Mouse (Mus musculus) midbrain, embryonic 11.5 days (tissue): ENCODE measurements around the gene Nxt1. TPM values are rescaled to one million over a fixed set of nuclear protein-coding genes. Genes with fewer than 3 reads are reported as not detected.

Source experiments
- ATAC-seq: fragments of 200-750 bp; cut with Nextera tagmentation; 2 replicates; pipeline ENCODE4 v1.8.0; 2017; ENCODE audit warnings: moderate TSS enrichment, moderate library complexity; ENCODE audit not compliant: low FRiP score
- DNase-seq: peaks from one replicate; pipeline ENCODE4 v3.0.0; 2015; ENCODE audit warnings: low spot score; ENCODE audit errors: missing footprints
- H3K27ac ChIP-seq: fragments of 300-500 bp; sonication (generic); 2 replicates; pipeline ENCODE4 v1.5.1; 2014; ENCODE audit warnings: low read depth, low read length
- H3K27me3 ChIP-seq: fragments of 300-500 bp; sonication (generic); 2 replicates; pipeline ENCODE4 v1.6.1; 2014; ENCODE audit warnings: mild to moderate bottlenecking, low read length, moderate library complexity, mixed read lengths; ENCODE audit not compliant: control insufficient read depth, insufficient read depth
- H3K36me3 ChIP-seq: fragments of 300-500 bp; sonication (generic); 2 replicates; pipeline ENCODE4 v1.6.1; 2014; ENCODE audit warnings: mild to moderate bottlenecking, low read length, moderate library complexity, mixed read lengths; ENCODE audit not compliant: control insufficient read depth, insufficient read depth
- H3K4me1 ChIP-seq: fragments of 300-500 bp; sonication (generic); 2 replicates; pipeline ENCODE4 v1.6.1; 2014; ENCODE audit warnings: low read length; ENCODE audit not compliant: control insufficient read depth, insufficient read depth
- H3K4me2 ChIP-seq: fragments of 300-500 bp; sonication (generic); 2 replicates; pipeline ENCODE4 v1.6.1; 2014; ENCODE audit warnings: mild to moderate bottlenecking, moderate library complexity
- H3K4me3 ChIP-seq: fragments of 300-500 bp; sonication (generic); 2 replicates; pipeline ENCODE4 v1.5.1; 2014; ENCODE audit warnings: low read depth, low read length
- H3K9ac ChIP-seq: fragments of 300-500 bp; sonication (generic); 2 replicates; pipeline ENCODE4 v1.6.1; 2014; ENCODE audit warnings: low read length
- H3K9me3 ChIP-seq: fragments of 300-500 bp; sonication (generic); 2 replicates; pipeline ENCODE4 v1.6.1; 2016; ENCODE audit warnings: low read length; ENCODE audit not compliant: control insufficient read depth
- WGBS: fragments of 180-500 bp; shearing (Covaris S2); extraction: QIAGEN DNeasy Blood & Tissue Kit; methylation state at CpG from one replicate; pipeline ENCODE4 v1.1.7; 2014; 5-methylcytosine and 5-hydroxymethylcytosine counted together
- polyA plus RNA-seq: library from polyadenylated mRNA; unstranded; fragments of >200 nt; fragmentation: Nextera tagmentation; extraction: Ambion mirVana; gene quantifications from 2 replicates; pipeline ENCODE4 v1.2.1, GENCODE M21; 2014

Nxt1 gene
- polyA plus RNA-seq, result 122 and 133 TPM in 2 replicates

DNA sequence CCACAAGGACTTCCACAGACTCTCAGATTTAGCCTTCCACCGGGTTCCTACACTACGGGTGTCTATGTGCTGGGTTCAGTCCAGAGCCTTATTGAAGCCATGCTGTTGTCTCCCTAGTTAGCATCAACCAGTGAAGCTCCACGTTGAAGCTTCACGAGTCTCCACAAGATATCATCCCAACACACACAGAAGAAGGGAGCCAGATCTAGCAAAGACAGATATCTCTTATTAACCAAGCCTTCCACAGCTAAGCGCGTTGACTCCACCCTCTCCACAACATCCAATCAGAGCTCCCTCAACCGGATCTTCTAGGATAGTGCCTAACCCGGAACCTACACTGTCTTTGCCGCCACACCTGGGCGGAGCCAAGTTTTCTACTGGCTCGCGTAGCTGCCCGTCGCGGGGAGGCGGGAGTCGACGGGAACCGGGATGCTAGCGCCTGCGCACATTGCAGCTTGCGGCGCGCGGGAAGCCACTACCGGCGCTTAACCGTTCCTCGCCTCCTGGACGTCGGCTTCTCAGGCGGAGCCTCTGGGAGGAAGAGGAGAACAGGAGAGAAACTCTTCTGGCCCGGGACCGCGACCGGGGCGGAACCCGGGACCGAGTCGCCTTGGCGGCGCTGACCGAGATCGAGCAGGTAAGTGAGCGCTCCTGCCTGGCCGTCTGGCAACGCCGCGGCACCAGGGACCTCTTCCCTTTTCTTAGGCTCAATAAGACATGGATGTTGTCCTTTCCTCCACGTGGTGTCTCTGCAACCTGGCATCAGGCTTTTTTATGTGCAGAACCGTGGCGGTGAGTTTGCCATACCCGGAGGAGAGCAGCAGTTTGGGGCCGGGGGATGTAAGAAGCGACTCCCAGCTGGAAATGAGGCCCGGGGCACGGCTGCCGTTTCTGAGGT, at the start of gene Nxt1:
Gene Nxt1, plus strand, starts transcription at position 403 of the 898 bp plus-strand sequence.
- Histone ChIP-seq H3K4me2 (peak within 1 kb of the TSS; percentile 65), H3K27ac (peak within 1 kb of the TSS; percentile 35; the same call in 1 of the 2 replicates), H3K4me1 (peaks cover 21% of the 10 kb centered on the region), H3K9me3 (no peaks in the 10 kb centered on the region), H3K4me3 (peak within 1 kb of the TSS; percentile 88), H3K36me3 (peaks cover 4% of the 10 kb centered on the region; the same call in 1 of the 2 replicates), H3K9ac (peak within 1 kb of the TSS; percentile 86), H3K27me3 (no peaks in the 10 kb centered on the region)
- DNase-seq, result peak; percentile 100
- peak; percentile 99 for ATAC-seq
- 1% methylated on average over 58 of the region's 58 CpGs for WGBS

DNA sequence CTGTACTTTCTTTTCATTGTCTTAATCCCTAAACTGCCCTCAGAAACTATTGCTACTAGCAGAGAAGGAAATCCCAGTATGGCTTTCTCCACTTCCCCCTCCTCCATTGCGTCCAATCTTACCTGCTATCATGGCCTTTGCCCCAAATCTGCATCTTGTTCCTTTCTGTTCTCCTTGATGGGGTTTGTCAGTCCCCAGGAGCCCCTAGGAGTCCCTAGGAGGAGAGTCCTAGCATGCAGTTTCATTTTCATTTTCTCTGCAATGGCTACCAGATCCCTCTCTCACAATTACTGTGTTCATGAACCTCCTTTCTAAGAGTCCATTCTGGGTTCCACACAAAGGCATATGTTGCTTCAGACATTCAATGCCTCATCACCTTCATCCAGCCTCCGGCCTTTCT, 49.3 kb upstream of the Nxt1 start:
- ATAC-seq (no peak), DNase-seq (no peak)
- H3K36me3 ChIP-seq, result no peaks in the 10 kb centered on the region
- H3K9ac ChIP-seq, result no peak overlapping the region
- H3K27me3 ChIP-seq, result no peaks in the 10 kb centered on the region
- H3K4me3 ChIP-seq, result no peak overlapping the region
- H3K4me1 ChIP-seq, result no peaks in the 10 kb centered on the region
- H3K4me2 ChIP-seq, result no peak overlapping the region
- no peak overlapping the region for H3K27ac ChIP-seq
- H3K9me3 ChIP-seq, result no peaks in the 10 kb centered on the region
- 79% methylated on average over 2 of the region's 2 CpGs for WGBS

DNA sequence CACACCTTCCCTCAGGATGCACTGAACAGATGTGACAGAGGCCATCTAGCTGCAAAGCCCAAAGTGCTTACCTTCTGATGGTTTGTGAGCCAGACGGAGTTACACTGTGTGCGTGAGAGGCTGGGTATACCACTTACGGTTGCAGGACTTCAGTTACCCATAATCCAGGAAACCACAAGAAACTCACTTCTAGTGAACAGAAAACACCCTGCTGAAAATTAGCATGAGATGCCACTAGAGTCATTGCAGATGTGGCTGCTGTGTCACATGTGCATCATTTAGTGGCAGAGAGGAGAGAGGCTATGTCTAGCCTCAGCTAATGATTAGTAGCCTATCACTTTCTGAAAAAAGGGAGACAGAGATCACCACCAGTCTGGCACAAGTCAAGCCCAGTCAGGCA, 47.9 kb upstream of the Nxt1 start:
- no peak for DNase-seq
- Histone ChIP-seq H3K9me3 (no peaks in the 10 kb centered on the region), H3K9ac (no peak overlapping the region)

DNA sequence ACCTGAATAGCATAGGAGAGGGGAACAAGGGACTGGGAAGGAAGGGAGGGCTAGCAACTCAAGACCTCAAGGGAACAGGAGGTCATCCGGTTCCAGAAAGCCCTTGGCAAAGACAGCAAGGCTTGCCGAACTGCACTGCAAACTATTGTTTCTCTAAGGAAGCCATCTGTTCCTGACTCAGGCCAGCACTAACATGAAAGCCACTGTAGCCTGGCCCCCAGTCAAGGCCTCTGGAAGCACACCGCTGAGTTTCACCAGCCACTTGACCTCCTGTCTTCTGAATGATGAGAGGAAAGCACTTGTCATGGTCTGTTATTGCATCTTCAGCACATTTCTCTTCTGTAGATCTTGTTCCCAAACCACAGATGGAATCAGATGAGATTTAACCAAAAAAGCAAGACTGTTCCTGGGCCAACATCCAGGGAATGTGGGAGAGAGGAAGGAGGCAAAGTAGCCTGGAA, 45.4 kb upstream of the Nxt1 start:
- Histone ChIP-seq H3K4me2 (no peak overlapping the region), H3K4me1 (no peaks in the 10 kb centered on the region), H3K36me3 (no peaks in the 10 kb centered on the region), H3K9me3 (no peaks in the 10 kb centered on the region), H3K27me3 (no peaks in the 10 kb centered on the region), H3K9ac (no peak overlapping the region), H3K27ac (no peak overlapping the region), H3K4me3 (no peak overlapping the region)
- WGBS, result 75% methylated on average over 3 of the region's 3 CpGs
- ATAC-seq (no peak), DNase-seq (no peak)

More for the DNA sequence above, 47.9 kb upstream of the Nxt1 start:
- ATAC-seq, result no peak
- H3K4me2 ChIP-seq, result no peak overlapping the region
- no peaks in the 10 kb centered on the region for H3K27me3 ChIP-seq
- H3K36me3 ChIP-seq, result no peaks in the 10 kb centered on the region
- no peak overlapping the region for H3K4me3 ChIP-seq
- H3K4me1 ChIP-seq, result no peaks in the 10 kb centered on the region
- WGBS, result 93% methylated on average over 3 of the region's 3 CpGs
- H3K27ac ChIP-seq, result no peak overlapping the region

DNA sequence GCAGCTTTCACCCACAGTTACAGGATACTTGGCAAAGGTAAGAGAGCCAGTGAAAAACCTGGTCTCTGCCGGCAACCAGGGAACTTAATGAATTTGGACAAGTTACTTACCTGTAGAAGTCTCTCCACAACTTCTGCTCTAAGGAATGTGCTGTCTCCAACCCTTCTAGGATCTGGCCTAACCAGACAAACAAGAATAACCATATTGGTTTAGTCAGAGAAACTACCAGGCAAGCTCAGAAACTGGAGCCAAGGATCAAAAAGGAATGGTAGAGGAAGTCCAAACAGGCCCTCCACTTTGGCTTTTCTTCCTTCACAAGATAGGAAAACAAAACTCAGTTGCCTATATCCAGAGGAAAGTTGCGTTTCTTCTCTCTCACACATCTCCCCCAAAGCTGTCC, 41.4 kb upstream of the Nxt1 start:
- Histone ChIP-seq H3K27ac (no peak overlapping the region), H3K9ac (no peak overlapping the region), H3K36me3 (no peaks in the 10 kb centered on the region), H3K4me3 (no peak overlapping the region), H3K4me2 (no peak overlapping the region), H3K4me1 (no peaks in the 10 kb centered on the region), H3K9me3 (no peaks in the 10 kb centered on the region), H3K27me3 (no peaks in the 10 kb centered on the region)
- ATAC-seq, result no peak
- WGBS, result 93% methylated on average over 2 of the region's 2 CpGs
- no peak for DNase-seq

DNA sequence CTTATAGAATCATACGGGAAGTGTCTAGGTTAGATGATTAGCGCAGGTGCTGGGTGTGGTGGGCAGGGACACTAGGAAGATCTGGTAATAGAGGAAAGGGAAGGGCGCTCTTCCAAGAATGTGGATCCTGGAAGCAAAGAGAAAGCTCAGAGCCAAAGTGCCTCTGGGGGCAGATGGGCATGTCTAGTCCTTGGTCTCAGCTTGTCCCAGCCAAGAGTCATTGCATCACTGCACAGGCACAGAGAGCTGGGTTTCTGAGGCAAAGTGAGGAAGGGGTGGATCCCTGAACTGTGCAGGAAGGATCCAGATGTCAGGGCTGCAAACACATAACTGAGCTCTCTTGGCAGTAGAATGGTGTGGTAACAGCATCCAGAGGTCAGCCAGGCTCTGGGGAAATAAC, 40.8 kb upstream of the Nxt1 start:
- Histone ChIP-seq H3K27ac (no peak overlapping the region), H3K4me2 (no peak overlapping the region), H3K27me3 (no peaks in the 10 kb centered on the region), H3K36me3 (no peaks in the 10 kb centered on the region), H3K9ac (no peak overlapping the region), H3K4me3 (no peak overlapping the region), H3K4me1 (no peaks in the 10 kb centered on the region), H3K9me3 (no peaks in the 10 kb centered on the region)
- DNase-seq (no peak), ATAC-seq (no peak)
- 98% methylated on average over 3 of the region's 3 CpGs for WGBS

DNA sequence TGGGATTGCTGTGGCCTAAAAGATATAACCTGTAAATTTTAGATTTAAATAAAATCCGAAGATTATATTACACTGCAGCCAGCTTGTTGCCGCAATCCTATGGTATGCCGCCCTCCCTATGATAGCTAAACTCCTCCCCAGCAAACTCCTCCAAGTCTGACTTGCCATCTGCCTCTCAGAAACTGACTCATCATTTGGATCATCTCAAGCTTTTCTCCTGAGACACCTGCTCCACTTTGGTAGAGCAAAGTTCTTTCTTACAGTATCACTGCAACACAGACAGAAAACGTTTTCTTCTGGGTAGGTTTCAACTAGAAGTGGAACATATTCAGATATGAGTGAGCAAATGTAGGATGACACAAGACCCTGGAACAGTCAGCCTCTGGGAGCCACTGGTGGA, 37.9 kb upstream of the Nxt1 start:
- ATAC-seq (no peak), DNase-seq (no peak)
- no peak overlapping the region for H3K4me2 ChIP-seq
- no peaks in the 10 kb centered on the region for H3K27me3 ChIP-seq
- H3K4me1 ChIP-seq, result no peaks in the 10 kb centered on the region
- no peak overlapping the region for H3K4me3 ChIP-seq
- H3K9me3 ChIP-seq, result no peaks in the 10 kb centered on the region
- no peak overlapping the region for H3K27ac ChIP-seq
- no peaks in the 10 kb centered on the region for H3K36me3 ChIP-seq
- WGBS, result 92% methylated on average over 4 of the region's 4 CpGs
- no peak overlapping the region for H3K9ac ChIP-seq

DNA sequence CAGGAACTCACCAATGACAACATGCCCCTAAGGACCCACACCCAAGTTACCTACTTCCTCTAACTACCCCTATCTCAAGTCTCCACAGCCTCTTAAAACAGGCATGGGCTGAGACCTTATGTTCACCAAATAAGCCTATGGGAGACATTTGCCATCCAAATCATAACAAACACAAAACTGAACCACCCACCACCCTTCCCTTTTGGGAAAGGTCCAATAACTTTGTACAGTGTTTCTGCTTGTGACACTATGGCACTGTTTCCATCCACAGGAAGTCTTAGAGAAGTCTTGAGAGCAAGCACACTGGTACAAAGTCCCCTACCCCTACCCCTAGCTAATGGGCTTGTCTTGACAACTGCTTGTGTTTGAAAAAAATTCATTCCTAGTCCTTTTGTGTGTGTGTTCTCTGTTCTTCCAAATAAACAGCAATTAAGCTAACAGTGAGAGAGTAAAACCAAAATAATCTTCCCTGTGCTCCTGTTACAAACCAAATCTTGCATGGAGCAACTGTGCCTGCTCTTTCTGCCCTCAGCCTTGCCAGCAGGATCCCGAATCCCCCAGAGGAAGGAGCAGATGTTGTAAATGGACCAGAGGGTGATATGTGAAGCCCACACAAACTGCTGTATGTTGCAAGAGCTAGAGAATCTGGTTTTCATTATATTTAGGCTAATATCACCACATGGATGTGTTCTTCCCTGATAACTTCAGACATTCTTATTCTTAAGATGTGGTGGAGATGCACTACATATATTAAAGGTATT, 29.6 kb upstream of the Nxt1 start:
- H3K4me2 ChIP-seq, result no peak overlapping the region
- H3K4me1 ChIP-seq, result no peaks in the 10 kb centered on the region
- 76% methylated on average over 1 of the region's 1 CpGs for WGBS
- H3K4me3 ChIP-seq, result no peak overlapping the region
- no peaks in the 10 kb centered on the region for H3K27me3 ChIP-seq
- no peak overlapping the region for H3K9ac ChIP-seq
- no peak for ATAC-seq
- no peaks in the 10 kb centered on the region for H3K36me3 ChIP-seq
- H3K9me3 ChIP-seq, result no peaks in the 10 kb centered on the region
- no peak for DNase-seq
- no peak overlapping the region for H3K27ac ChIP-seq

DNA sequence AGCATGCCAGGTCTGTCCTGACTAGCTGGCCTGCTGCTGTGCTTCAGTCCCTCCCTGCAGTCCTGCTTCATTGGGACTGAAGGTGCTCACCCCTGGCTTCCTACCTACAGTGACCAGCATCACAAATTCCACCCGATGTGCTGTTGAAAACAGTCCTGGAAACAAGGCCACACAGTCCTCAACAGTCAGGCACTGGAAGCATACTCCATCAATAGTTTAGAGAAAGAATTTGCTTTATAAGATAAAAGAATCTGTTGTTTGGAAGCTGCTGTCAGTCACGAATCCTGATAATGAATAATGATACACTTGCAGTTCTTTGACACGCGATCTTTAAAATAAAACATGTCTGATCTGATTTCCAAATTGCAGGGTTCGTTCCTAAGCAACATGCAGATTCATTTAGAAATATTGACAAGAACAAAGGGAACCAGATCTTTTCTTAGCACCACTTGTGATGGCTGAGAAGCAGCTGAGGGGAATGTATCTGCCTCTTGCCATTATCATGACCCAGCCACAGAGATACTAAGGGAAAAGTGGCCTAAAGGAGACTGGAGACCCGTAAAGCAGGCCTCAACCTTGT, 27.9 kb upstream of the Nxt1 start:
- Histone ChIP-seq H3K36me3 (no peaks in the 10 kb centered on the region), H3K9ac (no peak overlapping the region), H3K27ac (no peak overlapping the region), H3K4me2 (no peak overlapping the region), H3K27me3 (no peaks in the 10 kb centered on the region), H3K9me3 (no peaks in the 10 kb centered on the region), H3K4me1 (no peaks in the 10 kb centered on the region), H3K4me3 (no peak overlapping the region)
- 90% methylated on average over 6 of the region's 6 CpGs for WGBS
- no peak for DNase-seq
- no peak for ATAC-seq
